Mouse (Mus musculus) midbrain, embryonic 16.5 days (tissue): ENCODE results near the gene Kars. TPM values are rescaled to one million over a fixed set of nuclear protein-coding genes. Genes with fewer than 3 reads are reported as not detected.

Source experiments
- ATAC-seq: fragments of 200-750 bp; cut with Nextera tagmentation; 2 replicates; pipeline ENCODE4 v1.8.0; 2017; ENCODE audit warnings: moderate TSS enrichment
- H3K27ac ChIP-seq: fragments of 300-500 bp; sonication (generic); 2 replicates; pipeline ENCODE4 v1.5.1; 2014; ENCODE audit warnings: mild to moderate bottlenecking, low read length, mixed read lengths
- H3K27me3 ChIP-seq: fragments of 300-500 bp; sonication (generic); 2 replicates; pipeline ENCODE4 v1.6.1; 2014; ENCODE audit warnings: low read depth, low read length, mixed read lengths; ENCODE audit not compliant: control insufficient read depth, insufficient read depth
- H3K36me3 ChIP-seq: fragments of 300-500 bp; sonication (generic); 2 replicates; pipeline ENCODE4 v1.6.1; 2014; ENCODE audit warnings: mild to moderate bottlenecking, low read length, moderate library complexity, mixed read lengths; ENCODE audit not compliant: control insufficient read depth, insufficient read depth
- H3K4me1 ChIP-seq: fragments of 300-500 bp; sonication (generic); 2 replicates; pipeline ENCODE4 v1.6.1; 2014; ENCODE audit warnings: mild to moderate bottlenecking, low read length, mixed read lengths; ENCODE audit not compliant: control insufficient read depth, insufficient read depth
- H3K4me2 ChIP-seq: fragments of 300-500 bp; sonication (generic); 2 replicates; pipeline ENCODE4 v1.6.1; 2014; ENCODE audit warnings: mild to moderate bottlenecking, low read length, mixed read lengths
- H3K4me3 ChIP-seq: fragments of 300-500 bp; sonication (generic); 2 replicates; pipeline ENCODE4 v1.5.1; 2014; ENCODE audit warnings: low read depth, mild to moderate bottlenecking, low read length, moderate library complexity, mixed read lengths
- H3K9ac ChIP-seq: fragments of 300-500 bp; sonication (generic); 2 replicates; pipeline ENCODE4 v1.6.1; 2014; ENCODE audit warnings: low read depth, low read length, mixed read lengths
- H3K9me3 ChIP-seq: fragments of 300-500 bp; sonication (generic); replicated peaks from 2 replicates; pipeline ENCODE4 v1.6.1; 2014; ENCODE audit warnings: mild to moderate bottlenecking, low read length, mixed read lengths; ENCODE audit not compliant: control insufficient read depth, poor library complexity, severe bottlenecking
- WGBS: fragments of 180-500 bp; shearing (Covaris S2); extraction: QIAGEN DNeasy Blood & Tissue Kit; methylation state at CpG from one replicate; pipeline ENCODE4 v1.1.7; 2014; 5-methylcytosine and 5-hydroxymethylcytosine counted together
- polyA plus RNA-seq: library from polyadenylated mRNA; unstranded; fragments of >200 nt; fragmentation: Nextera tagmentation; extraction: Ambion mirVana; gene quantifications from 2 replicates; pipeline ENCODE4 v1.2.1, GENCODE M21; 2015

Kars gene
- polyA plus RNA-seq, 1 experiment from 2014 or later, result 162 TPM

DNA sequence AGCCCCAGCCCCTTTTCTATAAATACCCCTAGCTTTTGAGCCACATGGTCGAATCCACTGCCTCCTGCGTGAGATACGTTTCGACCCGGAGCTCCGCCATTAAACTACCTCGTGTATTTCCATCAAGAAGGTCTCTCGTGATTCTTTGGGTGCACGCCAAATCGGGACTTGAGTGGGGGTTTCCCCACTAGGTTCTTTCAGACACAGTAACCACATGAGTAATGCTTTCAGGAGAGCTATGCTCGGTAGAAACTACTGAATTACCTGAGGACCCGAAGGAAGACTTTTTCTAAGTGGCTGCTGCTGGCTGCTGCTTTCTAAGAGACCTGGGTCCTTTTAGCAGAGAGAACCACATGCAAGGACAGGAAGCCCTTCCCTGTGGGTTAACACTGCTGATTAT lies 37.0 kb downstream of the Kars start:
- H3K9ac ChIP-seq, result no peak overlapping the region
- H3K36me3 ChIP-seq, result peaks cover 8% of the 10 kb centered on the region; the same call in 1 of the 2 replicates
- 96% methylated on average over 12 of the region's 12 CpGs for WGBS
- no peak for ATAC-seq
- no peaks in the 10 kb centered on the region for H3K9me3 ChIP-seq
- no peak overlapping the region for H3K27ac ChIP-seq
- H3K4me2 ChIP-seq, result no peak overlapping the region
- H3K4me3 ChIP-seq, result no peak overlapping the region
- no peaks in the 10 kb centered on the region for H3K4me1 ChIP-seq
- H3K27me3 ChIP-seq, result no peaks in the 10 kb centered on the region

DNA sequence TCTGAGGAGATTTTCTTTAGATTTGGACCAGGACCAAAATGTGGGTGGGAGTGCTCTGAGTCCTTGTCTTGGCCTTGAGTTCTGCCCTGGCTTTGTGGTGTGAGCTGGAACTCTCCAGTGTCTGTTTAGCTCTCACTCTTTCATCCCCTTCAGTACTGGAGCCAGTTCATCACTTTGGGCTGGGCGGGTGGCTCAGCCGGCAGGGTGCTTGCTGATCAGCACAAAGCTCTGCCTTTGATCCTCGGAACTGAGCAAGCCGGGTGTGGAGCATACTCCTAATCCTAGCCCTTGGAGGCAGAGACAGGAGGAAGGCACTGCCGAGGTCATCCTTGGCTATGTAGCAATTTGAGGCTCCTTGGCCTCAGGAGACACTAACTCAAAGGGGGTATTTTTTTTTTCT lies 42.1 kb downstream of the Kars start:
- no peak for ATAC-seq
- H3K9me3 ChIP-seq, result no peaks in the 10 kb centered on the region
- no peaks in the 10 kb centered on the region for H3K27me3 ChIP-seq
- H3K36me3 ChIP-seq, result peaks cover 5% of the 10 kb centered on the region; the same call in 1 of the 2 replicates
- 17% methylated on average over 5 of the region's 5 CpGs for WGBS
- H3K27ac ChIP-seq, result no peak overlapping the region
- H3K4me1 ChIP-seq, result no peaks in the 10 kb centered on the region
- no peak overlapping the region for H3K4me2 ChIP-seq
- no peak overlapping the region for H3K9ac ChIP-seq
- no peak overlapping the region for H3K4me3 ChIP-seq

DNA sequence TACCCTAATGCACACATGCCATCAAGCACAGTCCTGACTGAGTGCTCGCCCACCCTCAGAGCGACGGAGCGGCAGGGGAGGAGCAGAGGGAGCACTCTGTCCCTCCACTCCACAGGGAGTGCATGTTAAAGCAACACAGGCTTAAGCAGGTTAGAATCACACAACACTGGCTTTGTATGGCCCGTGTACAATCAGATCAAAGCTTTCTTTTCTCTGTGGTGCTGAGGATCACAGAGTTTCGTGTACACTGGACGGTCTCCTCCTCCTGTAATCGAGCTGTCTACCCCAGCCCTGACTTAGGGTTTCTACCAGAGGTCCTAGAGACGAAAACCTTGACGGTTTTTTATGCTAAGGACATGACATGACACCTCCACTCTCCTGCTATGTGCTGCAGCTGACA lies 42.6 kb downstream of the Kars start:
- ATAC-seq, result no peak
- no peak overlapping the region for H3K4me3 ChIP-seq
- H3K4me1 ChIP-seq, result no peaks in the 10 kb centered on the region
- H3K36me3 ChIP-seq, result peaks cover 4% of the 10 kb centered on the region; the same call in 1 of the 2 replicates
- H3K9me3 ChIP-seq, result no peaks in the 10 kb centered on the region
- H3K4me2 ChIP-seq, result no peak overlapping the region
- WGBS, result 74% methylated on average over 10 of the region's 10 CpGs
- H3K27me3 ChIP-seq, result no peaks in the 10 kb centered on the region
- H3K9ac ChIP-seq, result no peak overlapping the region
- H3K27ac ChIP-seq, result no peak overlapping the region

DNA sequence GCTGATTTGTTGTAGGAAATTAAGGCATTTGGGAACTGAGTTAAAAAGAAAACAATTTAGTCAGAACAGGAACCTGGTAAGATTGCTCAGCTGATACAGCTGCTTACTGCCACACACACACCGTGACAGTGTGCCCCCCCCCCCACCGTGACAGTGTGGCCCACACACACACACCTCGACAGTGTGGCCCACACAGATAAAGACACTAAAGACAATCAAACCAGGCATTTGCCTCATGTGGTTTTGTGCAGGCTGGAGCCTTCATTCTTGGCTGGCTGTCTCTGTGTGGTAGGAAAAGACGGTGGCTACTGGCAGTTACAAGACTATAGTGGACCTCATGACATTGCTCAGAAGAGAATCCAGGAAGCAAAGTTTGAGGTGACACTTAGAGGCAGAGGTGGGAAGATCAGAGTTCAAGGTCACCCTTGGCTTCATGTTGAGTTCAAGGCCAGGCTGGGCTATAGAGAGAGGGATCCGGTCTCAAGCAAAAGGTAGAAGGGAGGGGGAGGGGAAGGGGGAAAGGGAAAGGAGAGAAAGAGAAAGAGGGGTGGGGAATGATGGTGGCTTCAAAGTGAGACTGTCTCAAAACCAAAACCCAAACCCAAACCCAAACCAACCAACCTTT lies 43.8 kb downstream of the Kars start:
- Histone ChIP-seq H3K9me3 (no peaks in the 10 kb centered on the region), H3K27me3 (no peaks in the 10 kb centered on the region), H3K4me3 (no peak overlapping the region), H3K4me2 (no peak overlapping the region), H3K36me3 (peaks cover 2% of the 10 kb centered on the region; the same call in 1 of the 2 replicates), H3K4me1 (no peaks in the 10 kb centered on the region), H3K9ac (no peak overlapping the region), H3K27ac (no peak overlapping the region)
- WGBS, result 84% methylated on average over 5 of the region's 5 CpGs
- ATAC-seq, result no peak

DNA sequence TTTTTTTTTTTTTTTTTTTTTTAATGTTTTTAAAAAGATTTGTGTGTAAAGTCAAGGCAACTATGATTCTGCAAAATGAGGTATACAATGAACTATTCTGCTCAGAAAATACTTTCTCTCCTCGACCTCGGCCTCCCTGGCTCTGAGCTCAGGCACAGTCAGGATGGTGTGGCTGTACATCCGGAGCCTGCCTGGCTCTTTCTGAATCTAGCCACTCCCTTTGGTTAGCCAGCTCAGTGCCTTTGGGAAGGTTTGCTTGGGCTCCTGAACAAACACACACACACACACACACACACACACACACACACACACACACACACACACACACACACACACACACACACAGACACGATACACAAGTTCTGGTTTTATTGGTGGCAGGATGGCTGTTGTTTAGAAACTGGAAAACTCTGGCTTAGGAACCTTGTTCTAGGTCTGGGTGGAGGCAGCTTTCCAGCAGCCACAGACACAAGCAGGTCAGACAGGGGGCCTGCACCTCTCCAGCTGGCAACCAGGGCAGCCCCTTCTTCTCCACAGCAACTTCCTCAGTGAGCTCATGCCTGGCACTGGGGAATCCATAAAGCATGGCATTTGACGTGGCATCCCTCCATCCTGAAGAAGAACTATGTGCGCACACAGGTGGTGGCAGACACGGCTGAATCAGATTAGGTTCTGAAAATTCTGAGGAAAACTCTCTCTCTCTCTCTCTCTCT lies 46.1 kb downstream of the Kars start:
- 84% methylated on average over 7 of the region's 7 CpGs for WGBS
- H3K9me3 ChIP-seq, result no peaks in the 10 kb centered on the region
- no peak overlapping the region for H3K27ac ChIP-seq
- no peak overlapping the region for H3K4me3 ChIP-seq
- no peak overlapping the region for H3K9ac ChIP-seq
- no peak overlapping the region for H3K4me2 ChIP-seq
- H3K4me1 ChIP-seq, result no peaks in the 10 kb centered on the region
- no peaks in the 10 kb centered on the region for H3K27me3 ChIP-seq
- ATAC-seq, result no peak
- H3K36me3 ChIP-seq, result peaks cover 2% of the 10 kb centered on the region; the same call in 1 of the 2 replicates

DNA sequence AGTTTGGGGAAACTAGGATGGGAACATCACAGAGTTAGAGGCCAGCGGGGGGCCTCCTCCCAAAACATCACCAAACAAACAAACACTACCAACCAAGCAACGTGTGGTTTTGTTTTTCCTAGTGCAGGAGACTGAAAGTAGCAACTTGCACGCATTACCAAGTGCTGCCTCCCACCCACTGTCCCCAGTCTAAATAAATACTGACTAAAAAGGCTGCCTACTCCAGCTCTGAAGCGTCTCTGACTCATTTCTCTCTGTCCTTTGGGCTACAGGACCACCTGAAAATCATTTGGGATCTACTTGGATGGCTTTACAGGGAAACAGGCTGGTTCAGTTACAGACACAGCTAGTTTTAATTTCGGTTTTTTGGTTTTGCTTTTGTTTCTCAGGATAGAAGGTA lies 46.8 kb downstream of the Kars start:
- Histone ChIP-seq H3K4me3 (no peak overlapping the region), H3K4me2 (no peak overlapping the region), H3K36me3 (peaks cover 2% of the 10 kb centered on the region; the same call in 1 of the 2 replicates), H3K4me1 (no peaks in the 10 kb centered on the region), H3K9me3 (no peaks in the 10 kb centered on the region), H3K9ac (no peak overlapping the region), H3K27me3 (no peaks in the 10 kb centered on the region), H3K27ac (no peak overlapping the region)
- no peak for ATAC-seq
- WGBS, result 70% methylated on average over 5 of the region's 5 CpGs

DNA sequence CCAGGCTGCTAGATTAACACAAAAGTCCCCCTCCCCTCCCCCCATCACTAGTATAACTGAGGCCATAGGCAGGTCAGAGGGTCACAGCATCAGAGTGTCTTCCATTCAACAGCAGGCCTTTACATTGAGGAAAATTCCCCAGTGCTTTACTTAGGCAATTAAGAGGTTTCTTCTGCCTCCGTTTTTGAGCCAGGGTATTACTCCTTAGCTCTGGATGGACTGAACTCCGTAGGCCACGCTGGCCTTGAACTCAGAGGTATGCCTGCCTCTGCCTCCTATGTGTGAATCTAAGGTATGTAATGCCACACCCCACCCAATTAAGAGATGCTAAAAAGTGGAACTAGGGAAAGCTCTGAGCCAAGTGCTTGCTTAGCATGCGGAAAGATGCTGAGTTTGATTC lies 47.6 kb downstream of the Kars start:
- 79% methylated on average over 4 of the region's 4 CpGs for WGBS
- no peak overlapping the region for H3K9ac ChIP-seq
- H3K27me3 ChIP-seq, result no peaks in the 10 kb centered on the region
- H3K4me1 ChIP-seq, result no peaks in the 10 kb centered on the region
- 0 out of 2 replicates have a peak, but pooled peaks cover 2% of the 10 kb centered on the region for H3K36me3 ChIP-seq
- no peak overlapping the region for H3K4me2 ChIP-seq
- no peak for ATAC-seq
- H3K9me3 ChIP-seq, result no peaks in the 10 kb centered on the region
- H3K4me3 ChIP-seq, result no peak overlapping the region
- no peak overlapping the region for H3K27ac ChIP-seq

DNA sequence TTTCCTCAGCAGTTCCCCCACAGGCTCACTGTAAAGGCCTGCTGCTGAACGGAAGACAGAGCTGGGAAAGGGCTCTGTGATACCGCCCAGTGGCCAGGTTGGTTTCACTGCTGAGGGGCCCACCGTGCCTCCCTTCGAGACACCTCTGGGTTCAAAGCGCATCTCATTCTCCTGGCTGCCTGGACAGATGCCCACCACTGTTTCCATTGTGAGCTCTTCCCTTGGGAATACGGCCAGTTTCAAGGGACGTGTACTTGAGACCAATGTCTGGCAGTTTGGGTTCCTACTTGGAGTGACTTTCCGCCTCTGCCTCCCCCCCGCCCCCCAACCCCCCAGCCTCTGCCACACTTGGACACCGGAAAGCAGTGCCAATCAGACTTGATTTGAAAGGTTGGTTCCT lies 48.0 kb downstream of the Kars start:
- no peaks in the 10 kb centered on the region for H3K4me1 ChIP-seq
- H3K36me3 ChIP-seq, result no peaks in the 10 kb centered on the region
- no peak for ATAC-seq
- H3K9ac ChIP-seq, result no peak overlapping the region
- no peak overlapping the region for H3K27ac ChIP-seq
- H3K4me3 ChIP-seq, result no peak overlapping the region
- H3K4me2 ChIP-seq, result no peak overlapping the region
- no peaks in the 10 kb centered on the region for H3K27me3 ChIP-seq
- no peaks in the 10 kb centered on the region for H3K9me3 ChIP-seq
- WGBS, result 65% methylated on average over 10 of the region's 10 CpGs

DNA sequence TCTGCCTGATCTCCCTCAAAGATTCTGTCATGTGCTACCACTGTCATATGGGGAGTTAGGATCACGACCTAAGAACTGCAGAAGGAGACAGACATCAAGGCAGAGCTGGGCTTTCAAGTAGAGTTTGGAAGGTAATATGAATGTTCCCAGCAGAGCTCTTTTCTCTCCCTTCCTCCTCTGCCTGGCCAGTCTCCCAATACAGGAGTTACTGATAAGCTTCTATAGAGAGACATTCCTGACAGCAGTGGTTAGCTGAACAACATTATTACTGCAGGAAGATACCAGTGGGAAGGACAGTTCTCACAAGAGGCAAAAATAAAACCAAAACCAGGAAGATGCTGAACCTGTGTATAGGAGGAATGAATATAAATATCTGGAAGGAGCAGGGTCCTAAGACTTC lies 48.5 kb downstream of the Kars start:
- Histone ChIP-seq H3K4me3 (no peak overlapping the region), H3K4me1 (no peaks in the 10 kb centered on the region), H3K27ac (no peak overlapping the region), H3K27me3 (no peaks in the 10 kb centered on the region), H3K36me3 (no peaks in the 10 kb centered on the region), H3K9me3 (no peaks in the 10 kb centered on the region), H3K9ac (no peak overlapping the region), H3K4me2 (no peak overlapping the region)
- 89% methylated on average over 1 of the region's 1 CpGs for WGBS
- no peak for ATAC-seq
